ENCODE assay signal across 19 mouse cellular contexts in genomic region chr12:27063518-27063917, GRCm38 (mm10).
A peak's percentile ranks its signal among the peaks of the same experiment; 100 is the strongest.
DNase-seq lines count a peak whose midpoint lies in the region; ATAC-seq and TF ChIP-seq lines count a peak whose summit lies in the region.
"Had no signal": no experiment of that assay in that cellular context is flagged by ENCODE, and none has a peak within 500 bp of the region (broad histone marks: within the 10 kb centered on the region; RNA-seq: fewer than 3 reads in every experiment).

No protein-coding gene starts in this region.

- peak overlapping the region; percentile 99 for H3K27ac ChIP-seq in forebrain, embryonic 13.5 days
- peak overlapping the region; percentile 98 for H3K27ac ChIP-seq in hindbrain, embryonic 13.5 days
- H3K27ac ChIP-seq in midbrain, embryonic 13.5 days: peak overlapping the region; percentile 99
- no peak overlapping the region for H3K27ac ChIP-seq in kidney, embryonic 15.5 days
- H3K27ac ChIP-seq: embryonic facial prominence, embryonic 15.5 days; liver, embryonic 15.5 days; neural tube, embryonic 12.5 days had no signal

- ATAC-seq in forebrain, embryonic 13.5 days: no peak
- ATAC-seq in hindbrain, embryonic 13.5 days (ENCODE audit: low FRiP score): no peak
- no peak for ATAC-seq in midbrain, embryonic 13.5 days
- no peak for ATAC-seq in kidney, embryonic 15.5 days (replicated peaks; ENCODE audit: low FRiP score)
- ATAC-seq: Patski had no signal

- TF ChIP-seq CTCF in brain, embryonic 14.5 days (IDR thresholded peaks at IDR 0.05; ENCODE audit: borderline replicate concordance, extremely low read depth, insufficient read depth, insufficient read length): no peak

- no peaks in the 10 kb centered on the region for H3K27me3 ChIP-seq in forebrain, embryonic 13.5 days
- H3K27me3 ChIP-seq in hindbrain, embryonic 13.5 days: no peaks in the 10 kb centered on the region
- no peaks in the 10 kb centered on the region for H3K27me3 ChIP-seq in midbrain, embryonic 13.5 days
- no peaks in the 10 kb centered on the region for H3K27me3 ChIP-seq in kidney, embryonic 15.5 days
- H3K27me3 ChIP-seq: embryonic facial prominence, embryonic 15.5 days; liver, embryonic 15.5 days; neural tube, embryonic 12.5 days; Patski had no signal

- H3K9ac ChIP-seq in forebrain, embryonic 13.5 days: peak overlapping the region; percentile 57
- peak overlapping the region; percentile 62 for H3K9ac ChIP-seq in hindbrain, embryonic 13.5 days
- H3K9ac ChIP-seq in midbrain, embryonic 13.5 days (replicated peaks): peak overlapping the region; percentile 54
- no peak overlapping the region for H3K9ac ChIP-seq in kidney, embryonic 15.5 days
- H3K9ac ChIP-seq: embryonic facial prominence, embryonic 15.5 days; liver, embryonic 15.5 days; neural tube, embryonic 12.5 days had no signal

- H3K4me2 ChIP-seq in forebrain, embryonic 13.5 days: peak overlapping the region; percentile 48
- no peak overlapping the region for H3K4me2 ChIP-seq in hindbrain, embryonic 13.5 days
- H3K4me2 ChIP-seq in midbrain, embryonic 13.5 days (replicated peaks): peak overlapping the region; percentile 36
- H3K4me2 ChIP-seq in kidney, embryonic 15.5 days: no peak overlapping the region
- H3K4me2 ChIP-seq: embryonic facial prominence, embryonic 15.5 days; liver, embryonic 15.5 days had no signal

- TF ChIP-seq POLR2A in brain, embryonic 14.5 days (IDR thresholded peaks at IDR 0.05; ENCODE audit: borderline replicate concordance, extremely low read depth, insufficient read depth, insufficient read length, poor library complexity, severe bottlenecking): no peak

- peaks cover 71% of the 10 kb centered on the region for H3K4me1 ChIP-seq in forebrain, embryonic 13.5 days
- H3K4me1 ChIP-seq in hindbrain, embryonic 13.5 days (replicated peaks): peaks cover 60% of the 10 kb centered on the region
- H3K4me1 ChIP-seq in midbrain, embryonic 13.5 days (replicated peaks): peaks cover 76% of the 10 kb centered on the region
- H3K4me1 ChIP-seq in kidney, embryonic 15.5 days: peaks cover 24% of the 10 kb centered on the region
- H3K4me1 ChIP-seq: liver, embryonic 15.5 days had no signal

- WGBS in forebrain, embryonic 13.5 days: 15% methylated on average over 4 of the region's 4 CpGs
- 36% methylated on average over 4 of the region's 4 CpGs for WGBS in hindbrain, embryonic 13.5 days
- WGBS in midbrain, embryonic 13.5 days: 24% methylated on average over 4 of the region's 4 CpGs
- 93% methylated on average over 4 of the region's 4 CpGs for WGBS in kidney, embryonic 15.5 days

- DNase-seq in brain, embryonic 14.5 days (ENCODE audit: low read depth): peak; percentile 67
- DNase-seq in lung, postnatal 14 days: no peak
- DNase-seq in layer of hippocampus, adult 18-20 months (ENCODE audit: low spot score in 2 of 2): no peak
- DNase-seq: adrenal gland, postnatal 36 days; cerebellum, adult 9-10 months; gastrocnemius, postnatal 10 days; heart, adult 18-20 months; kidney, adult 11 months; kidney, postnatal 14 days; lung, postnatal 10 days; right cerebral cortex, postnatal 25 days had no signal

- no peaks in the 10 kb centered on the region for H3K9me3 ChIP-seq in forebrain, embryonic 13.5 days (replicated peaks)
- no peaks in the 10 kb centered on the region for H3K9me3 ChIP-seq in hindbrain, embryonic 13.5 days
- no peaks in the 10 kb centered on the region for H3K9me3 ChIP-seq in midbrain, embryonic 13.5 days
- no peaks in the 10 kb centered on the region for H3K9me3 ChIP-seq in kidney, embryonic 15.5 days (replicated peaks)
- H3K9me3 ChIP-seq: embryonic facial prominence, embryonic 15.5 days; liver, embryonic 15.5 days; neural tube, embryonic 12.5 days had no signal

- no peaks in the 10 kb centered on the region for H3K36me3 ChIP-seq in forebrain, embryonic 13.5 days (ENCODE audit: poor library complexity, severe bottlenecking)
- H3K36me3 ChIP-seq in hindbrain, embryonic 13.5 days: no peaks in the 10 kb centered on the region
- no peaks in the 10 kb centered on the region for H3K36me3 ChIP-seq in midbrain, embryonic 13.5 days
- H3K36me3 ChIP-seq in kidney, embryonic 15.5 days: no peaks in the 10 kb centered on the region
- H3K36me3 ChIP-seq: embryonic facial prominence, embryonic 15.5 days; liver, embryonic 15.5 days; neural tube, embryonic 12.5 days had no signal

- no peak overlapping the region for H3K4me3 ChIP-seq in forebrain, embryonic 13.5 days
- no peak overlapping the region for H3K4me3 ChIP-seq in hindbrain, embryonic 13.5 days
- peak overlapping the region; percentile 8; the same call in 1 of the 2 replicates for H3K4me3 ChIP-seq in midbrain, embryonic 13.5 days (replicated peaks)
- H3K4me3 ChIP-seq in kidney, embryonic 15.5 days (replicated peaks): no peak overlapping the region
- H3K4me3 ChIP-seq: embryonic facial prominence, embryonic 15.5 days; liver, embryonic 15.5 days; neural tube, embryonic 12.5 days had no signal

Comparison
In these comparisons a context has a peak if more than half of its experiments do, and no peak if none do; other contexts are left out.
1. H3K4me2 ChIP-seq: peak in forebrain, embryonic 13.5 days (single experiment) and midbrain, embryonic 13.5 days (single experiment); none in hindbrain, embryonic 13.5 days (single experiment) and kidney, embryonic 15.5 days (single experiment).